Mouse (Mus musculus) forebrain, embryonic 11.5 days (tissue): ENCODE data around the gene Ucp3. TPM values are rescaled to one million over a fixed set of nuclear protein-coding genes. Genes with fewer than 3 reads are reported as not detected.

ENCODE experiments used
- ATAC-seq: fragments of 200-750 bp; cut with Nextera tagmentation; replicated peaks from 2 replicates; pipeline ENCODE4 v1.8.0; 2017; ENCODE audit warnings: moderate TSS enrichment; ENCODE audit not compliant: low FRiP score
- DNase-seq: peaks from one replicate; pipeline ENCODE4 v3.0.0-alpha.2; 2017; ENCODE audit warnings: low spot score
- H3K27ac ChIP-seq: fragments of 300-500 bp; sonication (generic); 2 replicates; pipeline ENCODE4 v1.5.1; 2014; ENCODE audit warnings: low read depth, low read length
- H3K27me3 ChIP-seq: fragments of 300-500 bp; sonication (generic); 2 replicates; pipeline ENCODE4 v1.6.1; 2014; ENCODE audit warnings: mild to moderate bottlenecking, low read length, mixed read lengths; ENCODE audit not compliant: control insufficient read depth, insufficient read depth
- H3K36me3 ChIP-seq: fragments of 300-500 bp; sonication (generic); 2 replicates; pipeline ENCODE4 v1.6.1; 2014; ENCODE audit warnings: mild to moderate bottlenecking, low read length, moderate library complexity, mixed read lengths; ENCODE audit not compliant: control insufficient read depth, insufficient read depth
- H3K4me1 ChIP-seq: fragments of 300-500 bp; sonication (generic); replicated peaks from 2 replicates; pipeline ENCODE4 v1.6.1; 2014; ENCODE audit warnings: low read length, mixed read lengths; ENCODE audit not compliant: control insufficient read depth, insufficient read depth
- H3K4me2 ChIP-seq: fragments of 300-500 bp; sonication (generic); 2 replicates; pipeline ENCODE4 v1.6.1; 2014; ENCODE audit warnings: low read depth, mild to moderate bottlenecking, low read length, moderate library complexity, mixed read lengths; ENCODE audit not compliant: severe bottlenecking
- H3K4me3 ChIP-seq: fragments of 300-500 bp; sonication (generic); 2 replicates; pipeline ENCODE4 v1.5.1; 2014; ENCODE audit warnings: low read depth, low read length
- H3K9ac ChIP-seq: fragments of 300-500 bp; sonication (generic); 2 replicates; pipeline ENCODE4 v1.6.1; 2014; ENCODE audit warnings: low read length
- H3K9me3 ChIP-seq: fragments of 300-500 bp; sonication (generic); 2 replicates; pipeline ENCODE4 v1.6.1; 2016; ENCODE audit warnings: low read length, mixed read lengths; ENCODE audit not compliant: control insufficient read depth
- WGBS: fragments of 180-500 bp; shearing (Covaris S2); extraction: QIAGEN DNeasy Blood & Tissue Kit; methylation state at CpG from one replicate; pipeline ENCODE4 v1.1.7; 2014; 5-methylcytosine and 5-hydroxymethylcytosine counted together
- polyA plus RNA-seq: library from polyadenylated mRNA; unstranded; fragments of >200 nt; fragmentation: Nextera tagmentation; extraction: Ambion mirVana; gene quantifications from 2 replicates; pipeline ENCODE4 v1.2.1, GENCODE M21; 2014

Ucp3 gene
- polyA plus RNA-seq, 1 experiment from 2014 or later = not detected

DNA sequence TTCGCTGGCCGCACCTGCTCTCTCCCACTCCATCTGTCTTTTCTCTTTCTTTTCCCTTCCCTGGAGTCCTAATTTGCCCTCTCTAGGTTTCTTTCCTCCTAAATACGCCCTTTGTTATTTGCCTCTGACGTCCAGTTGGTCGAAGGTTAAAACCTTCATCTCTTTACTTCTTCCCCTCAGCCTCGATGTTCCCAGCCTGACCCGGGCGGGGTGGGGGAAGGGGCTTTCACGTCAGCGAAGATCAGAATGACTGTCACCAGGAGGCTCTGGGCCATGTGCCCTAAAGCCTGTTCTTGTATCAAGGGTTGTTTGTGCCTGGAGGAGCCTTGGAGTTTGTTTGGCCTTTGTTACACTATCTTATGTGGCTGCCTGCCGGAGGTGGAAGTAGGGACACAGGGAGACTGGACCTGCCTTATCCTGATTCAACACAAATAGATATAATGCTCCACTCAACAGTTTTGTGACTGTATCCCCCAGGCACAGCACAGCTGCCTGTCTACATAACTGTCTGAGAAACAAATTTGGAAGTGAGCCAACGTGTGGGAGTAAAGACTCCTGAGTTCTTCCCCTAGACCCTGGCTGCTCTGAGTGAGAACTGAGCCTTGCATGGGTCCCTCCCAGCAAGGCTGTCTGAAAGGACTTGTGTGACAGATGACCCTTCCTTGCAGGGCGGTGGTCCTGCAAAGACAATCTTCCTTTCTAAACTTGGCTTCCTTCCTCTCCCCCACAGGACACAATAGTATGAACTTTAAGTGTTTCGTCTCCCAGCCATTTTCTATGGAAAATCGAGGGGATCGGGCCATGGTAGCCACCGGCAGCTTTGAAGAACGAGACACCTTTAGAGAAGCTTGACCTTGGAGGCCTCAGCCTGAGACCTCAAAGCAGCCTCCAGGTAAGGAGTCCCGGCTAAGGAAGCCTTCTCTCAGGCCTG, 21.0 kb downstream of the Ucp3 start:
- Histone ChIP-seq H3K4me1 (peaks cover 14% of the 10 kb centered on the region; the same call in 1 of the 2 replicates), H3K36me3 (no peaks in the 10 kb centered on the region; the same call in 1 of the 2 replicates), H3K27me3 (no peaks in the 10 kb centered on the region), H3K9ac (peak overlapping the region; percentile 60), H3K27ac (no peak overlapping the region), H3K4me2 (peak overlapping the region; percentile 78; the same call in 1 of the 2 replicates), H3K4me3 (peak overlapping the region; percentile 39), H3K9me3 (no peaks in the 10 kb centered on the region)
- no peak; the same call in 1 of the 2 replicates for ATAC-seq
- DNase-seq = no peak
- WGBS = 41% methylated on average over 19 of the region's 19 CpGs

DNA sequence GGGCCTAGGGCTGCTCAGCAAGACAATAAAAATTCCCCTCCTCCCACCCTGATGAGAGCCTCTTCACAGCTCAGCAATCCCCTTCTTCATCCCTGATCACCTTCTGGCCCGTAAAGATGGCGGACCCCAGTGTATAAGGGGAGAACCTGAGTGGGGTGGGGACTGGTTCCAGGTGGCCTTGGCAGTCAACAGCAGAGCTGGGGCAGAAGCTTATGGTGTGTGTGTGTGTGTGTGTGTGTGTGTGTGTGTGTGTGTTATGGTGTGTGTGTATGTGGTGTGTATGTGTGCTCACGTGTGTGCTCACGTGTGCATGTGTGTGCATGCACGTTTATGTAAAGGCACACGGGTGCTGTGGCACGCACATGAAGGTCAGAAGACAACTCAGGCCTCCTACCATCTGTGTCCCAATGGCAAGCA, 21.6 kb downstream of the Ucp3 start:
- ATAC-seq (no peak), DNase-seq (no peak)
- Histone ChIP-seq H3K9ac (no peak overlapping the region), H3K9me3 (no peaks in the 10 kb centered on the region), H3K27me3 (no peaks in the 10 kb centered on the region), H3K27ac (no peak overlapping the region), H3K36me3 (no peaks in the 10 kb centered on the region; the same call in 1 of the 2 replicates), H3K4me2 (0 out of 2 replicates have a peak overlapping the region, but pooled peaks have one; percentile 24), H3K4me1 (peaks cover 14% of the 10 kb centered on the region; the same call in 1 of the 2 replicates), H3K4me3 (no peak overlapping the region; the same call in 1 of the 2 replicates)
- WGBS = 86% methylated on average over 7 of the region's 7 CpGs

DNA sequence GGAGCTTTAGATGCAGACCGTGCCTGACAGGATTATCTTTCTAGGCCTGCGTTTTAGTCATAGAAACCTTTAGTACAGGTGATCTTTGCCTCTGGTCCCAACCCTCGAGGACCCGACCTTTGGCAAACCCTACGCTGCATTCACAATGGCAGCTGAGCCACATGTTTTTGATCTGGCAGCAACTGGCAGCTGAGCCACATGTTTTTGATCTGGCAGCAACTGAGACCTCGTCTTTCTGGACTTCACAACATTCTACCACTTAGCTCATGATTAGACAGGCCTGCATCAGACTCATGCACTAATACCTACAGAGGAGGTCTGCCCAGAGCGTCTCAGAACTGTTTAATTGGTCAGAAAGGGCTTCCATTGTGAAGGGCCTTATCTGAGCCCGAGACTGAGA, 22.3 kb downstream of the Ucp3 start:
- peaks cover 14% of the 10 kb centered on the region; the same call in 1 of the 2 replicates for H3K4me1 ChIP-seq
- 0 out of 2 replicates have a peak overlapping the region, but pooled peaks have one; percentile 5 for H3K4me3 ChIP-seq
- H3K27ac ChIP-seq = peak overlapping the region; percentile 51; the same call in 1 of the 2 replicates
- no peaks in the 10 kb centered on the region for H3K27me3 ChIP-seq
- no peaks in the 10 kb centered on the region for H3K9me3 ChIP-seq
- H3K4me2 ChIP-seq = peak overlapping the region; percentile 24; the same call in 1 of the 2 replicates
- 42% methylated on average over 8 of the region's 8 CpGs for WGBS
- no peaks in the 10 kb centered on the region; the same call in 1 of the 2 replicates for H3K36me3 ChIP-seq
- H3K9ac ChIP-seq = peak overlapping the region; percentile 4; the same call in 1 of the 2 replicates
- ATAC-seq (no peak), DNase-seq (no peak)

- H3K27ac ChIP-seq = peak overlapping the region; percentile 51; the same call in 1 of the 2 replicates
- H3K4me1 ChIP-seq = peaks cover 14% of the 10 kb centered on the region; the same call in 1 of the 2 replicates
- H3K9me3 ChIP-seq = no peaks in the 10 kb centered on the region
- 0 out of 2 replicates have a peak overlapping the region, but pooled peaks have one; percentile 5 for H3K4me3 ChIP-seq
- ATAC-seq (peak; percentile 37; the same call in 1 of the 2 replicates), DNase-seq (peak; percentile 61)
- H3K27me3 ChIP-seq = no peaks in the 10 kb centered on the region
- WGBS = 33% methylated on average over 11 of the region's 11 CpGs
- peak overlapping the region; percentile 4 for H3K9ac ChIP-seq
- no peaks in the 10 kb centered on the region; the same call in 1 of the 2 replicates for H3K36me3 ChIP-seq
- H3K4me2 ChIP-seq = peak overlapping the region; percentile 24; the same call in 1 of the 2 replicates
Measured at GRCm38 (mm10) chr7:100495581-100496251, 22.9 kb downstream of the Ucp3 start.

GRCm38 (mm10) chr7:100496371-100496770, 23.6 kb downstream of the Ucp3 start:
- Histone ChIP-seq H3K27ac (no peak overlapping the region), H3K27me3 (no peaks in the 10 kb centered on the region), H3K9ac (no peak overlapping the region), H3K4me3 (no peak overlapping the region), H3K4me1 (peaks cover 14% of the 10 kb centered on the region; the same call in 1 of the 2 replicates), H3K4me2 (peak overlapping the region; percentile 13; the same call in 1 of the 2 replicates), H3K9me3 (no peaks in the 10 kb centered on the region), H3K36me3 (no peaks in the 10 kb centered on the region; the same call in 1 of the 2 replicates)
- no peak for ATAC-seq
- DNase-seq = no peak
- WGBS = 87% methylated on average over 6 of the region's 6 CpGs

- Histone ChIP-seq H3K36me3 (no peaks in the 10 kb centered on the region; the same call in 1 of the 2 replicates), H3K9me3 (no peaks in the 10 kb centered on the region), H3K4me1 (peaks cover 14% of the 10 kb centered on the region; the same call in 1 of the 2 replicates), H3K4me2 (no peak overlapping the region), H3K27ac (no peak overlapping the region), H3K27me3 (no peaks in the 10 kb centered on the region), H3K4me3 (no peak overlapping the region), H3K9ac (no peak overlapping the region)
- WGBS = 93% methylated on average over 9 of the region's 9 CpGs
- ATAC-seq = no peak
- DNase-seq = no peak
Measured at GRCm38 (mm10) chr7:100496791-100497190, 24.0 kb downstream of the Ucp3 start.

- H3K4me3 ChIP-seq = no peak overlapping the region
- H3K9ac ChIP-seq = no peak overlapping the region
- no peaks in the 10 kb centered on the region for H3K27me3 ChIP-seq
- 89% methylated on average over 4 of the region's 4 CpGs for WGBS
- H3K4me1 ChIP-seq = peaks cover 14% of the 10 kb centered on the region; the same call in 1 of the 2 replicates
- no peak overlapping the region for H3K27ac ChIP-seq
- DNase-seq (no peak), ATAC-seq (no peak)
- H3K9me3 ChIP-seq = no peaks in the 10 kb centered on the region
- no peak overlapping the region for H3K4me2 ChIP-seq
- H3K36me3 ChIP-seq = no peaks in the 10 kb centered on the region; the same call in 1 of the 2 replicates
Measured at GRCm38 (mm10) chr7:100497402-100497801, 24.6 kb downstream of the Ucp3 start.

DNA sequence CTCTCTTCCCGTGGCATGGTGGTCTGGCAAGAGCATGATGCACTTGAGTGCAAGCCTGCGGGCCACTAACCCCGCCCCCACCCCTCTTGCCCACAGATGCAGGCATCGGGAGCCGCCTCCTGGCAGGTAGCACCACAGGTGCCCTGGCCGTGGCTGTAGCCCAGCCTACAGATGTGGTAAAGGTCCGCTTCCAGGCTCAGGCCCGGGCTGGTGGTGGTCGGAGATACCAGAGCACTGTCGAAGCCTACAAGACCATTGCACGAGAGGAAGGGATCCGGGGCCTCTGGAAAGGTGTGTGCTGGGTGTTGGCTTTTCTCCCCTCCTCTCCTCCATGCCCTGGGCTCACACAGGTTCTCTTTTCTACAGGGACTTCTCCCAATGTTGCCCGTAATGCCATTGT, 25.2 kb downstream of the Ucp3 start:
- peaks cover 12% of the 10 kb centered on the region; the same call in 1 of the 2 replicates for H3K4me1 ChIP-seq
- no peak overlapping the region for H3K9ac ChIP-seq
- DNase-seq = no peak
- H3K36me3 ChIP-seq = no peaks in the 10 kb centered on the region; the same call in 1 of the 2 replicates
- no peak for ATAC-seq
- H3K27ac ChIP-seq = no peak overlapping the region
- H3K9me3 ChIP-seq = no peaks in the 10 kb centered on the region
- no peak overlapping the region for H3K4me2 ChIP-seq
- WGBS = 97% methylated on average over 13 of the region's 13 CpGs
- H3K4me3 ChIP-seq = no peak overlapping the region
- H3K27me3 ChIP-seq = no peaks in the 10 kb centered on the region
